In the genomic region with DNA sequence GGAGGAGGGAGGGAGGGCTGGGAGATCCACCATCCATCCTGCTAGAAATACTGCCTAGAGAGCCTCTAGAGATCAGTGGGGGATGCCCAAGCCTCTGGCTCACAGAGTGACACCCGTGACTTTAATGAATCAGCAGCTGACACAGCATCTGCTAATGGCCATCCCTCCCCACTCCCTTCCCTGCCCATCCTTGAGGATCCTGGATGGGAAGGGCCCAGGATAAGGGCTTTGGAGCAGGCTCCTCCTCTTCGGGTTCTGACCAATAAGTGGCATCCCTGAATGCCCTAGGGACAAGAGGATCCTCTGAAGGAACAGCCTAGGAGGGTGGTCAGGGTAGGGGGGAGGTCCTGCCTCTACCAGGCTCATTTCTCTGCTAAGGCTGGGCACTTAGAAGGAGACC, we compare ENCODE assay signal across 19 mouse cellular contexts. TPM values are rescaled to one million over a fixed set of nuclear protein-coding genes. Genes with fewer than 3 reads are reported as not detected.
A peak's percentile ranks its signal among the peaks of the same experiment; 100 is the strongest.
DNase-seq lines count a peak whose midpoint lies in the region; ATAC-seq and TF ChIP-seq lines count a peak whose summit lies in the region.
"Had no signal": no experiment of that assay in that cellular context is flagged by ENCODE, and none has a peak within 500 bp of the region (broad histone marks: within the 10 kb centered on the region; RNA-seq: fewer than 3 reads in every experiment).

No protein-coding gene starts in this region.

- H3K27ac ChIP-seq in hindbrain, embryonic 10.5 days = peak overlapping the region; percentile 69
- H3K27ac ChIP-seq in hindbrain, embryonic 14.5 days = no peak overlapping the region
- H3K27ac ChIP-seq in hindbrain, postnatal 0 days = no peak overlapping the region
- H3K27ac ChIP-seq: embryonic facial prominence, embryonic 12.5 days; layer of hippocampus, adult 2 months; limb, embryonic 15.5 days; liver, embryonic 15.5 days; macrophage; neural tube, embryonic 12.5 days had no signal

- H3K4me2 ChIP-seq in hindbrain, embryonic 14.5 days (replicated peaks) = no peak overlapping the region
- H3K4me2 ChIP-seq in hindbrain, postnatal 0 days (ENCODE audit: low read depth, low read length) = no peak overlapping the region
- H3K4me2 ChIP-seq: embryonic facial prominence, embryonic 12.5 days; limb, embryonic 15.5 days; liver, embryonic 15.5 days; neural tube, embryonic 12.5 days had no signal

- no peak overlapping the region for H3K4me3 ChIP-seq in hindbrain, embryonic 10.5 days
- H3K4me3 ChIP-seq in hindbrain, embryonic 14.5 days (replicated peaks; ENCODE audit: low read length) = no peak overlapping the region
- no peak overlapping the region for H3K4me3 ChIP-seq in hindbrain, postnatal 0 days (ENCODE audit: low read length)
- H3K4me3 ChIP-seq: embryonic facial prominence, embryonic 12.5 days; erythroblast, embryonic 14.5 days; heart, embryonic 10.5 days; layer of hippocampus, adult 2 months; limb, embryonic 15.5 days; liver, embryonic 15.5 days; neural tube, embryonic 12.5 days had no signal

- peaks cover 34% of the 10 kb centered on the region for H3K27me3 ChIP-seq in hindbrain, embryonic 10.5 days (ENCODE audit: insufficient read depth, poor library complexity, severe bottlenecking)
- H3K27me3 ChIP-seq in hindbrain, embryonic 14.5 days (ENCODE audit: control insufficient read depth, insufficient read depth, low read length) = no peaks in the 10 kb centered on the region
- H3K27me3 ChIP-seq in hindbrain, postnatal 0 days (ENCODE audit: insufficient read depth, low read length) = no peaks in the 10 kb centered on the region; the same call in 1 of the 2 replicates

- DNase-seq in hindbrain, embryonic 10.5 days (ENCODE audit: low spot score) = no peak
- no peak for DNase-seq in hindbrain, embryonic 14.5 days (ENCODE audit: low spot score)
- DNase-seq in brain, adult 2 months (ENCODE audit: low read depth, low spot score) = peak; percentile 19
- DNase-seq in hindbrain, postnatal 0 days (ENCODE audit: low spot score) = no peak
- peak; percentile 33 for DNase-seq in retina, embryonic 14.5 days (ENCODE audit: low spot score)
- DNase-seq in layer of hippocampus, adult 9-10 months (ENCODE audit: low spot score) = no peak
- DNase-seq: cerebellum, adult 9-11 months; forebrain, postnatal 0 days; thymus, postnatal 36 days had no signal

- no peak for ATAC-seq in hindbrain, embryonic 14.5 days (ENCODE audit: low FRiP score)
- ATAC-seq in hindbrain, postnatal 0 days = peak; percentile 19; the same call in 1 of the 2 replicates
- no peak for ATAC-seq in megakaryocyte, adult 5-6 weeks (ENCODE audit: poor library complexity, severe bottlenecking)
- ATAC-seq: forebrain, postnatal 0 days had no signal

- no peaks in the 10 kb centered on the region for H3K36me3 ChIP-seq in hindbrain, embryonic 10.5 days
- no peaks in the 10 kb centered on the region for H3K36me3 ChIP-seq in hindbrain, embryonic 14.5 days (replicated peaks; ENCODE audit: control insufficient read depth, insufficient read depth)
- H3K36me3 ChIP-seq in hindbrain, postnatal 0 days (ENCODE audit: insufficient read depth, low read length) = no peaks in the 10 kb centered on the region
- H3K36me3 ChIP-seq: embryonic facial prominence, embryonic 12.5 days; G1E; heart, embryonic 10.5 days; limb, embryonic 15.5 days; liver, embryonic 15.5 days; neural tube, embryonic 12.5 days had no signal

- 16% methylated on average over 2 of the region's 2 CpGs for WGBS in hindbrain, embryonic 10.5 days
- WGBS in hindbrain, embryonic 14.5 days = 10% methylated on average over 2 of the region's 2 CpGs
- whole genome bisulfite sequencing in hindbrain, postnatal 0 days = 17% methylated on average over 2 of the region's 2 CpGs

- H3K9ac ChIP-seq in hindbrain, embryonic 14.5 days = no peak overlapping the region
- no peak overlapping the region for H3K9ac ChIP-seq in hindbrain, postnatal 0 days (replicated peaks; ENCODE audit: low read length)
- H3K9ac ChIP-seq: embryonic facial prominence, embryonic 12.5 days; forebrain, postnatal 0 days; limb, embryonic 15.5 days; liver, embryonic 15.5 days; neural tube, embryonic 12.5 days had no signal

- H3K9me3 ChIP-seq in hindbrain, embryonic 10.5 days = no peaks in the 10 kb centered on the region
- no peaks in the 10 kb centered on the region for H3K9me3 ChIP-seq in hindbrain, embryonic 14.5 days (ENCODE audit: control insufficient read depth, low read length)
- H3K9me3 ChIP-seq in hindbrain, postnatal 0 days (ENCODE audit: low read length) = no peaks in the 10 kb centered on the region
- H3K9me3 ChIP-seq: embryonic facial prominence, embryonic 12.5 days; heart, embryonic 10.5 days; limb, embryonic 15.5 days; liver, embryonic 15.5 days; neural tube, embryonic 12.5 days had no signal

- H3K4me1 ChIP-seq in hindbrain, embryonic 10.5 days (replicated peaks) = peaks cover 53% of the 10 kb centered on the region
- peaks cover 15% of the 10 kb centered on the region for H3K4me1 ChIP-seq in hindbrain, embryonic 14.5 days (replicated peaks; ENCODE audit: control insufficient read depth, insufficient read depth, low read length)
- no peaks in the 10 kb centered on the region for H3K4me1 ChIP-seq in hindbrain, postnatal 0 days (ENCODE audit: insufficient read depth, low read length)

- no peak for TF ChIP-seq CTCF in hindbrain, postnatal 0 days (IDR thresholded peaks at IDR 0.05; ENCODE audit: low read depth)

RNA-seq across cellular contexts. Expression of gene Rtl6, which starts 55.3 kb away (rescaled TPM):
- 27.2 and 38.2 TPM in 2 replicates for polyA plus RNA-seq in hindbrain, embryonic 10.5 days (2016; fragmentation: Nextera tagmentation; extraction: Ambion mirVana)
- 37.2 and 40.1 TPM in 2 replicates for polyA plus RNA-seq in hindbrain, embryonic 14.5 days (2014; fragmentation: Nextera tagmentation; extraction: Ambion mirVana)
- total RNA-seq in hindbrain, postnatal 0 days (2014; rRNA removed) = 77.9 and 80.7 TPM in 2 replicates
- polyA plus RNA-seq in hindbrain, postnatal 0 days (2015; fragmentation: Nextera tagmentation; extraction: Ambion mirVana) = 39.1 and 39.9 TPM in 2 replicates
- 1.7 and 1.8 TPM in 2 replicates for total RNA-seq in megakaryocyte, adult 5-6 weeks (2015)
- total RNA-seq in megakaryocyte, adult 5-6 weeks (2017) = 2.1 and 2.2 TPM in 2 replicates
- polyA plus RNA-seq: erythroblast, embryonic 14.5 days; G1E had no signal

RNA-seq across cellular contexts. Expression of gene Prr5, which starts 56.5 kb away (rescaled TPM):
- 17.9 and 20.4 TPM in 2 replicates for polyA plus RNA-seq in hindbrain, embryonic 10.5 days (2016; fragmentation: Nextera tagmentation; extraction: Ambion mirVana)
- polyA plus RNA-seq in hindbrain, embryonic 14.5 days (2014; fragmentation: Nextera tagmentation; extraction: Ambion mirVana) = 26.2 and 27.1 TPM in 2 replicates
- 25.5 and 34.2 TPM in 2 replicates for total RNA-seq in hindbrain, postnatal 0 days (2014; rRNA removed)
- polyA plus RNA-seq in hindbrain, postnatal 0 days (2015; fragmentation: Nextera tagmentation; extraction: Ambion mirVana) = 33.2 and 36.6 TPM in 2 replicates
- 5.6 and 6.4 TPM in 2 replicates for total RNA-seq in megakaryocyte, adult 5-6 weeks (2015)
- total RNA-seq in megakaryocyte, adult 5-6 weeks (2017) = 4.4 and 5.4 TPM in 2 replicates
- total RNA-seq: G1E had no signal
- polyA plus RNA-seq: G1E had no signal

Comparison
In these comparisons a context has a peak if more than half of its experiments do, and no peak if none do; other contexts are left out.
1. DNase-seq: peak in brain, adult 2 months (single experiment) and retina, embryonic 14.5 days (single experiment); none in hindbrain, embryonic 10.5 days (single experiment), hindbrain, embryonic 14.5 days (single experiment), hindbrain, postnatal 0 days (single experiment) and layer of hippocampus, adult 9-10 months (single experiment).